Mouse (Mus musculus): ENCODE results near the gene Troap. TPM values are rescaled to one million over a fixed set of nuclear protein-coding genes. Genes with fewer than 3 reads are reported as not detected.
A peak's percentile ranks its signal among the peaks of the same experiment; 100 is the strongest.
"Not testable (repeated sequence)": the region's sequence is repeated elsewhere in the genome, so short reads cannot be mapped to it uniquely, and the experiment has no call there.

The Troap gene
- total RNA-seq, 1 experiment: 27.8 TPM

DNA sequence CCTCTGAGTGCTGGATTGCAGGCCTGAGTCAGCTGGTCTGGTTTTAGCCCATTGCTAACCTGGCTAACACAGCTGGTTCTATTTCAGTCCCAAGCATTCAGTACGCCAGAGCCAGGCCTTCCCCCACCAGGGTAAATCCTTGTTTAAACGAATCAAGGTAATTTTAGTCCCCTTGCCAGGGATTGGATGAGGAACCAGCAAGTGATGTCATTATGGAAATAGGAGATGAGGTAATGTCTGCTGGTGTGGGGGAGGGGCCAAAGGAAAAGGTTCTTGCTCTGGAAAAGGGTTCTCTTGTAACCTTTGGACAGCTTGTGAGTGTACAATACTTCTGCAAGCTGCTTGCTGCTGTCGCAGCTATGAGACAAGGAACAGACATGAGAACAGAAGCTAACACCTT, 29.5 kb upstream of the Troap start:
- Histone ChIP-seq H3K9ac (ENCODE audit: insufficient read depth, low read depth, low read length, poor library complexity, severe bottlenecking) (no peak overlapping the region; the same call in 1 of the 2 replicates), H3K9me3 (ENCODE audit: control insufficient read depth, insufficient read depth, low read depth, low read length) (no peaks in the 10 kb centered on the region), H3K4me3 (ENCODE audit: insufficient read depth in 1 of 2, low read depth in 1 of 2, low read length in 2 of 2, poor library complexity in 1 of 2, severe bottlenecking in 1 of 2) (no peak overlapping the region; a peak in 1 of 4 replicates), H3K36me3 (ENCODE audit: control insufficient read depth, insufficient read depth, low read length, poor library complexity, severe bottlenecking) (no peaks in the 10 kb centered on the region), H3K27ac (ENCODE audit: insufficient read depth, low read depth, low read length, poor library complexity, severe bottlenecking) (0 out of 2 replicates have a peak overlapping the region, but pooled peaks have one; percentile 54), H3K4me1 (ENCODE audit: control insufficient read depth in 2 of 2, insufficient read depth in 2 of 2, low read length in 2 of 2, poor library complexity in 1 of 2) (peaks cover 5 to 8% of the 10 kb centered on the region in 2 experiments; a peak in 2 of 4 replicates)
- TF ChIP-seq CHD2 (IDR thresholded peaks at IDR 0.05; ENCODE audit: low read depth, low read length) (no peak), ZC3H11A (IDR thresholded peaks at IDR 0.05; ENCODE audit: borderline replicate concordance, low read depth, low read length) (no peak), HCFC1 (IDR thresholded peaks at IDR 0.05; ENCODE audit: borderline replicate concordance, insufficient read depth, low read length) (no peak), MAFK (IDR thresholded peaks at IDR 0.05; ENCODE audit: insufficient read depth, low read depth, low read length) (no peak), ZNF384 (IDR thresholded peaks at IDR 0.05; ENCODE audit: low read depth, low read length) (no peak)
- in situ Hi-C loops (cut with MboI; ENCODE audit: low sequenced_read_pairs in 2 of 2, unreplicated experiment in 2 of 2): no loop called here
- DNase-seq (ENCODE audit: low read depth, low spot score): peak; percentile 78

DNA sequence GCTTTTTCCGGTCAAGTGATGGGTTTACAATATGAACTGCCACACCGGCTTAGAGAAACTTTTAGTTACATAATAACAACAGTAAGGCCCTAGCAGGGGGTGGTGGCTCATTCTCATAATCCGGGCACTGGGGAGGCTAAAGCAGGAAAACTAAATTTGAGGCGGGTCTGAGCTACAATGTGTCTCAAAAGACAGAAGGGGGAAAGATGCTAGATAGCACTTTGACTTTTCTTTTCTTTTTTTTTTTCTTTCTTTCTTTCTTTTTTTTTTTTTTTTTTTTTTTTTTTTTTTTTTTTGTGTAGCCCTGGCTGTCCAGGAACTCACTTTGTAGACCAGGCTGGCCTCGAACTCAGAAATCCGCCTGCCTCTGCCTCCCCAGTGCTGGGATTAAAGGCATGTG, 28.6 kb upstream of the Troap start:
- peak; percentile 59; the same call in 1 of the 2 replicates for TF ChIP-seq ZNF384 (IDR thresholded peaks at IDR 0.05; ENCODE audit: low read depth, low read length)
- H3K4me3 ChIP-seq (ENCODE audit: insufficient read depth in 1 of 2, low read depth in 1 of 2, low read length in 2 of 2, poor library complexity in 1 of 2, severe bottlenecking in 1 of 2); H3K9me3 ChIP-seq (ENCODE audit: control insufficient read depth, insufficient read depth, low read depth, low read length); H3K27ac ChIP-seq (ENCODE audit: insufficient read depth, low read depth, low read length, poor library complexity, severe bottlenecking); DNase-seq (ENCODE audit: low read depth, low spot score); H3K36me3 ChIP-seq (ENCODE audit: control insufficient read depth, insufficient read depth, low read length, poor library complexity, severe bottlenecking); in situ Hi-C loops (cut with MboI; ENCODE audit: low sequenced_read_pairs in 2 of 2, unreplicated experiment in 2 of 2); H3K4me1 ChIP-seq (ENCODE audit: control insufficient read depth in 2 of 2, insufficient read depth in 2 of 2, low read length in 2 of 2, poor library complexity in 1 of 2): not testable (repeated sequence)
- peak overlapping the region; percentile 32; the same call in 1 of the 2 replicates for H3K9ac ChIP-seq (ENCODE audit: insufficient read depth, low read depth, low read length, poor library complexity, severe bottlenecking)

DNA sequence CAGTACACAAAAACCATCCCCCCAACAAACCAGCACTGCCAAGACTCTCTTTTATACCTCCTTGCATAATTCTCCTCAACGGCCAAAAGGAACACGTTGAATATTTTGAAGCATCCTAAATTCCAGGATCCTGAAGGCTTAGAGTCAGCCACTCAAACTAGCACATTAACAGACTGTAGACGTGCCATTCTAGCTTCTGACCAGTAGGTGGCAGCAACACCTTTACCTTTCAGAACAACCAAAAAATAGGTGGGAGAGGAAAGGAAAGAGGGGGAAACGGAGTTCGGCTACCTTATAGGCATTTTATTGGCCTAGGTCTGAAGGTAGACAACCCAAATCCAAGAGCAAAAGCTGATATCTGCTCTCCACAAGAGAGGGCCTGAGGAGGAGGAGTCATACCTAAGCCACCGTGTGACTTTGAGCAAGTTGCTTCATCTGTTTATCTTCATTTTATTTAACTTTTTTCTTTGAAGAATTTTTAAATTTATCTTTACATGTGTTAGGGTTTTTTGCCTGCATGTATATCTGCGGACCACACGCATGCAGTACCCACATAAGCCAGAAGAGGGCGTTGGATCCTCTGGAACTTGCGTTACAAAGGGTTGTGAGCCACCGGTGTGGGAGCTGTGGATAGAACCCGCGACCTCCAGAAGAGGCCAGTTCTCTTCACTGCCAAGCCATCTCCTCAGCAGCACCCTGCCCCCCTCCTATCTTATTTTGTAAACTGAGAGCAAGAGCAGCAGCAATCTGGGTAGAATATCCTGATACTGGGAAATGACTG, 24.7 kb upstream of the Troap start:
- Histone ChIP-seq H3K4me3 (ENCODE audit: insufficient read depth in 1 of 2, low read depth in 1 of 2, low read length in 2 of 2, poor library complexity in 1 of 2, severe bottlenecking in 1 of 2) (no peak overlapping the region), H3K9ac (ENCODE audit: insufficient read depth, low read depth, low read length, poor library complexity, severe bottlenecking) (no peak overlapping the region), H3K4me1 (ENCODE audit: control insufficient read depth in 2 of 2, insufficient read depth in 2 of 2, low read length in 2 of 2, poor library complexity in 1 of 2) (peaks cover 9 to 12% of the 10 kb centered on the region in 2 experiments), H3K27ac (ENCODE audit: insufficient read depth, low read depth, low read length, poor library complexity, severe bottlenecking) (no peak overlapping the region), H3K36me3 (ENCODE audit: control insufficient read depth, insufficient read depth, low read length, poor library complexity, severe bottlenecking) (no peaks in the 10 kb centered on the region), H3K9me3 (ENCODE audit: control insufficient read depth, insufficient read depth, low read depth, low read length) (no peaks in the 10 kb centered on the region)
- no peak for TF ChIP-seq HCFC1 (IDR thresholded peaks at IDR 0.05; ENCODE audit: borderline replicate concordance, insufficient read depth, low read length)
- TF ChIP-seq ZC3H11A (IDR thresholded peaks at IDR 0.05; ENCODE audit: borderline replicate concordance, low read depth, low read length): no peak; the same call in 1 of the 2 replicates
- no peak for TF ChIP-seq MAFK (IDR thresholded peaks at IDR 0.05; ENCODE audit: insufficient read depth, low read depth, low read length)
- no peak for TF ChIP-seq ZNF384 (IDR thresholded peaks at IDR 0.05; ENCODE audit: low read depth, low read length)
- TF ChIP-seq CHD2 (IDR thresholded peaks at IDR 0.05; ENCODE audit: low read depth, low read length): no peak
- no peak for DNase-seq (ENCODE audit: low read depth, low spot score)
- in situ Hi-C loops (cut with MboI; ENCODE audit: low sequenced_read_pairs in 2 of 2, unreplicated experiment in 2 of 2): no loop called here

DNA sequence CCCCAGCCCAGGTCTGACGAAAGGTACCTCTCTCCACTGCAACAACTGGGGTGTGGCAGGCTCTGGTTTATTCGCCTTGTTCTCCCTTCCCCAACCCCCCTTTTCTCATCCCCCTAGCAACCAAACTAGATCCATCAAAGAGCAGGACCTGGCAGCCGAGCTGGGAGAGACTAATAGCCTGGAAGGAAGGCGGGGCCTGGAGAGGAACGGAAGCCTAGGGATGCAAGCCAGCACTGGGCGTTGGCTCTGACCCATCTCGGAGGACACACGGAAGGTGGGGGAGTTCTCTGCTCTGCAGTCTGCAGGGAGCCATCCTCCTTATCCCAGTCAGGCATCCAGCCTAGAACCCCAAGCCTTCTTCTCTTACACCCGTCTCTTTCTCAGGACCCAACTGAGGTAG, 21.0 kb upstream of the Troap start:
- Histone ChIP-seq H3K4me3 (ENCODE audit: insufficient read depth in 1 of 2, low read depth in 1 of 2, low read length in 2 of 2, poor library complexity in 1 of 2, severe bottlenecking in 1 of 2) (0 out of 4 replicates have a peak overlapping the region, but pooled peaks of 1 of the 2 experiments have one; percentile 17), H3K27ac (ENCODE audit: insufficient read depth, low read depth, low read length, poor library complexity, severe bottlenecking) (no peak overlapping the region), H3K9ac (ENCODE audit: insufficient read depth, low read depth, low read length, poor library complexity, severe bottlenecking) (no peak overlapping the region), H3K9me3 (ENCODE audit: control insufficient read depth, insufficient read depth, low read depth, low read length) (no peaks in the 10 kb centered on the region), H3K36me3 (ENCODE audit: control insufficient read depth, insufficient read depth, low read length, poor library complexity, severe bottlenecking) (no peaks in the 10 kb centered on the region; the same call in 1 of the 2 replicates), H3K4me1 (ENCODE audit: control insufficient read depth in 2 of 2, insufficient read depth in 2 of 2, low read length in 2 of 2, poor library complexity in 1 of 2) (peaks cover 5 to 22% of the 10 kb centered on the region in 2 experiments)
- TF ChIP-seq ZNF384 (IDR thresholded peaks at IDR 0.05; ENCODE audit: low read depth, low read length) (no peak), HCFC1 (IDR thresholded peaks at IDR 0.05; ENCODE audit: borderline replicate concordance, insufficient read depth, low read length) (no peak), CHD2 (IDR thresholded peaks at IDR 0.05; ENCODE audit: low read depth, low read length) (no peak), MAFK (IDR thresholded peaks at IDR 0.05; ENCODE audit: insufficient read depth, low read depth, low read length) (no peak), ZC3H11A (IDR thresholded peaks at IDR 0.05; ENCODE audit: borderline replicate concordance, low read depth, low read length) (no peak)
- DNase-seq (ENCODE audit: low read depth, low spot score): no peak
- in situ Hi-C loops (cut with MboI; ENCODE audit: low sequenced_read_pairs in 2 of 2, unreplicated experiment in 2 of 2): no loop called here

All from ES-E14 (cell line).